Comparison of ENCODE assay signal across 8 mouse cellular contexts in genomic region chr17:14204061-14204460, GRCm38 (mm10). TPM values are rescaled to one million over a fixed set of nuclear protein-coding genes. Genes with fewer than 3 reads are reported as not detected.
A peak's percentile ranks its signal among the peaks of the same experiment; 100 is the strongest.
DNase-seq lines count a peak whose midpoint lies in the region; ATAC-seq lines count a peak whose summit lies in the region.

TSS of gene Dact2 (minus strand) at chr17:14204304.

- peaks cover 69% of the 10 kb centered on the region for H3K27me3 ChIP-seq in megakaryocyte, embryonic 14.5 days (replicated peaks)
- peaks cover 34% of the 10 kb centered on the region for H3K27me3 ChIP-seq in liver, embryonic 16.5 days (ENCODE audit: control insufficient read depth, insufficient read depth, low read depth, low read length)

- H3K4me3 ChIP-seq in megakaryocyte, embryonic 14.5 days (replicated peaks) = peak within 1 kb of the TSS; percentile 38
- peak within 1 kb of the TSS; percentile 60 for H3K4me3 ChIP-seq in liver, embryonic 16.5 days (ENCODE audit: low read depth, low read length)

- peak within 1 kb of the TSS; percentile 52 for H3K9ac ChIP-seq in liver, embryonic 16.5 days (ENCODE audit: low read depth, low read length)

- WGBS in liver, embryonic 16.5 days (ENCODE audit: insufficient replicate concordance) = 33% methylated on average over 13 of the region's 13 CpGs

- no peaks in the 10 kb centered on the region for H3K36me3 ChIP-seq in megakaryocyte, embryonic 14.5 days (replicated peaks; ENCODE audit: low read length)
- no peaks in the 10 kb centered on the region for H3K36me3 ChIP-seq in liver, embryonic 16.5 days (ENCODE audit: control insufficient read depth, insufficient read depth)

- no peak for ATAC-seq in megakaryocyte, adult 5-6 weeks (ENCODE audit: poor library complexity, severe bottlenecking)
- no peak for ATAC-seq in liver, embryonic 16.5 days (ENCODE audit: low read depth)
- ATAC-seq in monocyte, adult 5-6 weeks (replicated peaks; ENCODE audit: insufficient number of reproducible peaks, low FRiP score, low TSS enrichment, poor library complexity, severe bottlenecking) = no peak

- peaks cover 8% of the 10 kb centered on the region for H3K4me1 ChIP-seq in megakaryocyte, embryonic 14.5 days
- H3K4me1 ChIP-seq in liver, embryonic 16.5 days (ENCODE audit: control insufficient read depth, low read depth, low read length) = peaks cover 8% of the 10 kb centered on the region

- H3K9me3 ChIP-seq in megakaryocyte, embryonic 14.5 days = no peaks in the 10 kb centered on the region
- H3K9me3 ChIP-seq in liver, embryonic 16.5 days (replicated peaks; ENCODE audit: control insufficient read depth, low read length) = no peaks in the 10 kb centered on the region

- H3K4me2 ChIP-seq in liver, embryonic 16.5 days (ENCODE audit: low read depth, low read length) = peak within 1 kb of the TSS; percentile 12

- peak within 1 kb of the TSS; percentile 53 for H3K27ac ChIP-seq in liver, embryonic 16.5 days (ENCODE audit: low read length)

- DNase-seq in frontal cortex, postnatal 10 days (ENCODE audit: low spot score in 2 of 2) = peak; percentile 59 to 62
- DNase-seq in kidney, postnatal 4 days = peak; percentile 58 to 74
- DNase-seq in right cerebral cortex, postnatal 14 days = peak; percentile 76
- DNase-seq in cerebellum, adult 18-20 months = no peak

RNA-seq across cellular contexts. Expression of gene Dact2, which starts in this region (rescaled TPM):
- polyA plus RNA-seq in megakaryocyte, embryonic 14.5 days (2012; ENCODE audit: insufficient read depth, low replicate concordance) = 0.19 TPM in 1 of 2 replicates, not detected in the other
- not detected in 2 replicates for total RNA-seq in megakaryocyte, adult 5-6 weeks (2015)
- not detected in 2 replicates for total RNA-seq in megakaryocyte, adult 5-6 weeks (2017)
- 0.75 and 1.3 TPM in 2 replicates for polyA plus RNA-seq in liver, embryonic 16.5 days (2015; fragmentation: Nextera tagmentation; extraction: Ambion mirVana)
- total RNA-seq in monocyte, adult 5-6 weeks (2017) = not detected in 3 replicates

Comparison
In these comparisons a context has a peak if more than half of its experiments do, and no peak if none do; other contexts are left out.
1. DNase-seq: peak in frontal cortex, postnatal 10 days (2 of 2), kidney, postnatal 4 days (2 of 2) and right cerebral cortex, postnatal 14 days (single experiment); none in cerebellum, adult 18-20 months (0 of 2).